Mouse (Mus musculus): Measurements from ENCODE around the gene Smim8.
"Not testable (repeated sequence)": the region's sequence is repeated elsewhere in the genome, so short reads cannot be mapped to it uniquely, and the experiment has no call there.

Smim8 gene

DNA sequence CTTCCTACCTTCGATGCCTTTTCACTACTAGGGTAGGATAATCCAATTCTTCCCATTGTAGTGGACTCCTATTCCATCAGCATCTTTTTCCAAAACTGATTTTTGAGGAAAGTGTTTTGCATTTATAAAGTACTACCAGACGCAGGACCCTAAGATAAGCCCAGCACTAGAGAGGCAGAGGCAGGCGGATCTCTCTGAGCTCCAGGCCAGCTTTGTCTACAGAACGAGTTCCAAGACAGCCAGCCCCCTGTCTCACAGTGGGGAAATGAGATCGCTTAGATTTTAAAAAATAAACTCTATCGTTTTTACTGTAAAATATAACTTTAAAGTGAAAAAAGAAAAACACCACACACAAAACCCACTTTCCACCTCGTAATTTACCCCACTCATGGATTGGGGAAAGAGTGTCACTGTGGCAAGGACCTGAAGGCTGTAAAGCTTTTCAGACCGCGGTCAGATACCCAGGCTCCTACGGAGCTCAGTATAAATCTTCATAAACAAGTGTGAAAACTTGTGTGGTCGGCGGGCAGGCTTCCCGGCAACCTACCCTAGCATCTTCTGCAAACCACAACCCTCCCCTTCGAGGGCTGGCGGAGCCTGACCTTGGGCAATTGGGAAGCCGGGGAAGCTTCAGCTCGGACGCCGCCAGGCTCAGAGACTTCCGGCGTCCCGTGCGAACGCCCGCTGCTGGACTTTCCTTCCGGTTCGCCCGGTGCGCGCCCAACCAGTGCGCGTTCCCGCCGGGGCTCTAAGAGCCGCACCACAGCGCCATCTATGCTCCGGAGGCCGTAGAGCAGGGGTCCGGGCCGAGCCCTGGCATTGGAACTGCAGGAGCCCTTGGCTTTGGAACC lies at the start of gene Smim8:
Gene Smim8, minus strand, starts transcription at position 747 of the 851 bp plus-strand sequence.
- DNase-seq (ENCODE audit: low spot score in 2 of 2) = peak; percentile 90 to 91

GRCm38 (mm10) chr4:34823901-34824300 lies 45.7 kb upstream of the Smim8 start:
- DNase-seq (ENCODE audit: low spot score in 2 of 2) = no peak

DNA sequence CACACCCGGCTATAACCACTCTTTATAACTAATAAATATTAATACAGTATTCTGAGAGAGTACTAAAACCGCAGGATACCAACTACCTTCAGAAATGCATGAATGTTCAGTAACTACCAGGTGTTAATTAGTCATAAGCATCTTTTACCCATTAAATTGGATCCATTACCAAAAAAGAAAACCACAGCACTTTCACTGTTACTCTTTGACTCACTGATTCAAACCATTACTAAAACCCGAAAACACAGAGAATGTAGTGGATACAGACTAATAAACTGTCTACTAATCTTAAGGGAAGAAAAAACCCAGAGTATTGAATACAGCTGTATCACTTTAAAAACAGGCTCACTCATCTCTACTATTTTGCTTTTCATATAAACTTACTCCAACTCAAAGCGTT lies 41.7 kb upstream of the Smim8 start:
- DNase-seq (ENCODE audit: low spot score in 2 of 2) = no peak

DNA sequence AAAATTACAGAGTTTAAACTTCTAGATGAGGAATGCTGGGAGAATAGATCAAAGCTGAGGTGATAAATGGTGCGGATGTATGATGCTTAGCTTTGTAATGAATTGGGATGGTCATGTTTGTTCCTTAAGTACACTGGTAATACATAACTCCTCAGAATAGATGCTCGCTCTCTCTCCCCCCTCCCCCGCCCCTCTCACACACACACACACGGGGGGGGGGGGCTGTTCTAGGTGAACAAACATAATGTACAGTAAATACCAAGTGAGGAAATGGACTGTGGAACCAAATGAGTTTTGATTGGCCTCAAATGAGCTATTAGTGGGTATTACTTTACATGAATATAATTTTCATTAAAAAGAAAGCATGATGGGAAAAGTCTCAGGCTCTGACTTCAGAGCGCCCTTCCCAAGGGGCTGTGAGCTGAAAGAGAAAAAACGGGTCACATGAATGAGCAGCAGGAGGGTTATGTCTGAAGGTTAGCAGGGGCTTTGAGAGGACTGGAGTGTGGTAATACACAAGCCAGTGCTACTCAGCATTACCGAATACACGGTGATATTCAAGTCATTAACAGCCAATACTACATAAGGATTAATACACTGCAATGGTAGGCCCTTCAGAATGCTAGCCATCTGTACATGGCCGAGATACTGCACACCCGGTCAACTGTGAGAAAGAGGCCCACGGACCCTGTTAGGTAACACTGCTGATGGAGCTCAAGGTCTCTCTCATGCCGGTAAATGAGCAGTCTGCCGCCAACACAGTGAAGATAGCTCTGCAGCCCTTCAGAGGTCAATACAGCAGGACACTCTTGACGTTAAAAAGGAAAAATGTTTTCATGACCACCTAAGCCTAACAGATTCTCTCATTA lies 23.2 kb upstream of the Smim8 start:
- DNase-seq (ENCODE audit: low spot score in 2 of 2) = no peak

- DNase-seq (ENCODE audit: low spot score in 2 of 2) = no peak
These were observed 19.8 kb upstream of the Smim8 start for GRCm38 (mm10) chr4:34798005-34798404.

DNA sequence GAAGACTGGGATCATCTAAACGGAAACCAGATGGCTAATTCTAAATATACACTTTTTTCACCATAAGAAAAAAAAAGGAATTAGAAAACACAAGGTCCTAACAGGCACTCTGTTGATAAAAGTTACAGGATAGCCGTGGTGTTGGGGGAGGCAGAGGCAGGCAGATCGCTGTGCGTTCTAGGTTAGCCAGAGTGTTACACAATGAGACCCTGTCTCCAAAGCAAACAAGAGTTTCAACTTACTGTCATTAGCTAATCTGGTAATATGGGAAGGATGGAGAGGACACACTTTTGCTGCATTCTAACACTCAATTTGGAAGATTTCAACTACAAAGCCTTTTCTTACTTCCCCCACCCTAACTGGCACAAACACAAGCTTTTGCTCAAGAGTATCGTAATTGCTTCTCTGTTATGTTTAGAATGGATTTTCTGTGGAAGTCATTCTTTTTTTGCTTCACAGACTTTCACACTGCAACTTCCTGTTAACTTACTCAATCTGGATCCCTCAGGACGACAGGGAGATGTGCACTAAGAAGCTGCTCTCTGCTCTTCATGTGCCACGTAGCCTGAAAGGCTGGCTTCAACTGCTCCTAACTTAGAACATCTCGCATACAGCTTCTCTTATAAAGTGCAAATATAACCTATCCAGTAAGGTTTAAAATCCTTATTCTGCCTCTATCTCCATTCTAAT lies 19.2 kb upstream of the Smim8 start:
- DNase-seq (ENCODE audit: low spot score in 2 of 2) = no peak

- no peak for DNase-seq (ENCODE audit: low spot score in 2 of 2)
These were observed 18.1 kb upstream of the Smim8 start for GRCm38 (mm10) chr4:34796294-34796693.

GRCm38 (mm10) chr4:34786476-34786875 lies 8.3 kb upstream of the Smim8 start:
- DNase-seq (ENCODE audit: low spot score in 2 of 2) = no peak

DNA sequence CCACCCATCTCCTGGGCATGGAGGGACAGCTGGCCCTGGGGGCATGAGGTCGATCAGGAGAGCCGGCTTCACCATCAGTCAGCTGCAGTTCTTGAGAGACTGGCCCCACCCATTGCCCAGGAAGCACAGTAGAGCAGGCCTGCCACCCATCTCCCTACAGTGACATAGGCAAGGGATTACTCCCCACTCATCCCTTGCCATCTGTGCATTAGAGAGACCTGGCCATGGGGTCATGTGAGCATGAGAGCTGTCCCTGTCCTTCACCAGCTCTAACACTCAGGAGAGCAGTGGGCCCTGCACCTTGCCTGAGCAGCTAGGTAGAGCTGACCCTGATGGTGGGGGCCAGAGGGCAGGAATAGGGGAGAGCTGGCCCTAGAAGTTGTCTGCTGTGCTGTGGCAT lies 7.4 kb upstream of the Smim8 start:
- no peak for DNase-seq (ENCODE audit: low spot score in 2 of 2)

- DNase-seq (ENCODE audit: low spot score in 2 of 2) = no peak
These were observed 6.6 kb upstream of the Smim8 start for GRCm38 (mm10) chr4:34784865-34785264.

- DNase-seq (ENCODE audit: low spot score in 2 of 2) = no peak
These were observed 4.5 kb upstream of the Smim8 start for GRCm38 (mm10) chr4:34782730-34783129.

DNA sequence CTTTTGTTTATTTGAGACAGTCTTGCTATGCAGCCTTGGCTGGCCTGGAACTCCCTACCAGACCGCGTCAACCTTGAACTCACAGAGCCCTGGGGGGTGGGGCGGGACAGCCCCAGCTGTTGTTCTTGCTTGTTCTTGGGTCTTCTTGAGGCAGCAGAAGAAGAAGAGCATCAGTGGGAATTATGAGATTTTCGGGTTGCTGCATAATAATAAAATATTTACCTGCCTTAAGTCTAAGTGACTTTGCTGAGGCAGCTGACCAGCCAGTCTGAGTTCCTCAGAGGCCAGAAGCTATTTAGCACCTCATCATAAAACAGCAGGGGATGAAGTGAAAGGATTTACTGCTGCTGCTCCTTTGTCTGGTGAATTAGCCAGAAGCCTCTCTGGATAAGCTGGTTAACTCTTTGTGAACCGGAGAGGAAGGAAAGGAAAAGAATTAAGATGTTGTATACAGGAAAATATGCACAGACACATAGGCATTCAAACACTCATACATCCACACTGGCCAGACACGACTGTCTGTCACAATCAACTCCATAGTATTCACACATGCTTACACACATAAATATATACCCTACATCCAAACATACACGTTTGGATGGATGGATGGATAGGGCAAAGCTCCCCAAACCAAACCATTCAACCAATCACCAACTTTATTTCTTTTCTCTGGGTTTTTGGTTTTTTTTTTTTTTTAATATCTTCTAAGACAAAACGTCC lies 6.4 kb downstream of the Smim8 start:
- DNase-seq (ENCODE audit: low spot score in 2 of 2) = no peak

- no peak for DNase-seq (ENCODE audit: low spot score in 2 of 2)
These were observed 22.1 kb downstream of the Smim8 start, which contains the start of gene Gm136 for GRCm38 (mm10) chr4:34756163-34756562. Gm136 (minus strand) TSS chr4:34756263.

GRCm38 (mm10) chr4:34749236-34749635 lies 29.0 kb downstream of the Smim8 start:
- no peak for DNase-seq (ENCODE audit: low spot score in 2 of 2)

DNA sequence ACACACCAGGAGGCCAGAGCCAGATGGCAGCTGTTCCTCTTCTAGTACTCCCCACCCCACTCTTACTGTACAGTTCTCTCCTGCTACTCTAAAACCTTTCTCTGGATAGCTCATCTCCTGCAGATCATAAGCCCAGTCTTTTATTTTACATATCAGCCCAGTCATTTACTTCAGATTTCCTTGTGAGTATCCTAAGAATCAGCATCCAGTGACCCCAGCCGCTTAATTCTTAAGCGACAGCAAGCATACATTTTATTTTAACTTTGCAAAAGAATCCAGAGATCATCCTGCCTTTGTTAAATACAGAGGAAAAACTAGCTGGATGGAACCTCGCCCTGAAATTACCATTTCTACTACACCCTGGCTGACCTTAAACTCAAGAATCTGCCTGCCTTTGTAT lies 43.8 kb downstream of the Smim8 start:
- no peak for DNase-seq (ENCODE audit: low spot score in 2 of 2)

GRCm38 (mm10) chr4:34733415-34733814 lies 44.8 kb downstream of the Smim8 start:
- peak in 1 of 2 experiments; percentile 2 for DNase-seq (ENCODE audit: low spot score in 2 of 2)

GRCm38 (mm10) chr4:34729851-34730341 lies 48.3 kb downstream of the Smim8 start, which contains the start of gene Cfap206:
Cfap206 (minus strand) TSS chr4:34730206.
- DNase-seq (ENCODE audit: low spot score in 2 of 2) = peak; percentile 31 to 58

DNA sequence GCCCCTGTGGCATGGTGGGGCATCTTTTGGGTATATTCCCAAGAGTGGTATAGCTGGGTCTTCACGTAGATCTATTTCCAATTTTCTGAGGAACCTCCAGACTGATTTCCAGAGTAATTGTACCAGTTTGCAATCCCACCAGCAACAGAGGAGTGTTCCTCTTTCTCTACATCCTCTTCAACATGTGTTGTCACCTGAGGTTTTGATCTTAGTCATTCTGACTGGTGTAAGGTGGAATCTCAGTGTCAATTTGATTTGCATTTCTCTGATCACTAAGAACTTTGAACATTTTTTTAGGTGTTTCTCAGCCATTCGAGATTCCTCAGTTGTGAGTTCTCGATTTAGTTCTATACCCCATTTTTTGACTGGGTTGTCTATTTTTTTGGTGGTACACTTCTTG lies 52.5 kb downstream of the Smim8 start:
- DNase-seq (ENCODE audit: low spot score in 2 of 2) = not testable (repeated sequence)

GRCm38 (mm10) chr4:34724306-34724705 lies 53.9 kb downstream of the Smim8 start:
- DNase-seq (ENCODE audit: low spot score in 2 of 2) = no peak

DNA sequence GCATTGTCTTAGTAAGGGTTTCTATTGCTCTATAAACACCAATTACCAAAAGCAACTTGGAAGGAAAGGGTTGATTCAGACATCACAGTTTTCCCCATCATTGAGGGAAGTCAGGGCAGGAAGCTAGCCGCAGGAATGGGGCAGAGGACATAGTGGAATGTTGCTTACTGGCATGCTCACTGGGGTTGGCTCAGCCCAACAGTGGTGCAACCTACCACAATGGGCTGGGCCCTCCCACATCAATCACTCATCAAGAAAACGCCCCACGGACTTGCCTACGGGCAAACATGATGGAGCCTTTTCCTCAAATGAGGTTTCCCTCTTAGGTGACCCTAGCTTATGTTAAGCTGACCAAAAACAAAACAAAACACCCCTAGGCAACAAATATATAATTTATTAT lies 55.0 kb downstream of the Smim8 start:
- DNase-seq (ENCODE audit: low spot score in 2 of 2) = no peak

Data from right cerebral cortex, adult 2 months (tissue).